Mouse (Mus musculus): ENCODE data around the gene Ccl12. TPM values are rescaled to one million over a fixed set of nuclear protein-coding genes. Genes with fewer than 3 reads are reported as not detected.

Ccl12 gene
- polyA plus RNA-seq (2012; rRNA removed) = 2.0 and 2.3 TPM in 2 replicates

GRCm38 (mm10) chr11:82101529-82101928 lies at the start of gene Ccl12:
Ccl12 (plus strand) TSS chr11:82101845.

GRCm38 (mm10) chr11:82057646-82058045 lies 44.0 kb upstream of the Ccl12 start, which contains the start of gene Ccl11:
Ccl11 (plus strand) TSS chr11:82057823.

GRCm38 (mm10) chr11:82114885-82115284 lies 13.2 kb downstream of the Ccl12 start, which contains the start of gene Ccl8:
Ccl8 (plus strand) TSS chr11:82115185.

Other genes with a start within 250 kb of the Ccl12 start
- gene 5530401A14Rik, start 241.2 kb upstream of the Ccl12 start, polyA plus RNA-seq (2012; rRNA removed) = not detected in 2 replicates
- not detected in 2 replicates for gene Asic2, start 133.4 kb upstream of the Ccl12 start, polyA plus RNA-seq (2012; rRNA removed)
- 3.2 and 3.8 TPM in 2 replicates for gene Ccl2, start 66.3 kb upstream of the Ccl12 start, polyA plus RNA-seq (2012; rRNA removed)
- not detected in 2 replicates for gene Gm17268, start 63.3 kb upstream of the Ccl12 start, polyA plus RNA-seq (2012; rRNA removed)
- 0.71 and 1.00 TPM in 2 replicates for gene Ccl7, start 56.1 kb upstream of the Ccl12 start, polyA plus RNA-seq (2012; rRNA removed)
- gene Ccl11, start 44.0 kb upstream of the Ccl12 start, polyA plus RNA-seq (2012; rRNA removed) = 0.07 and 0.08 TPM in 2 replicates
- gene Ccl8, start 13.3 kb downstream of the Ccl12 start, polyA plus RNA-seq (2012; rRNA removed) = 0.12 and 0.52 TPM in 2 replicates
- not detected in 2 replicates for gene Ccl1, start 203.8 kb downstream of the Ccl12 start, polyA plus RNA-seq (2012; rRNA removed)